Mouse (Mus musculus) limb, embryonic 11.5 days (tissue): Measurements from ENCODE around the gene Aspm. TPM values are rescaled to one million over a fixed set of nuclear protein-coding genes. Genes with fewer than 3 reads are reported as not detected.
"Not testable (repeated sequence)": the region's sequence is repeated elsewhere in the genome, so short reads cannot be mapped to it uniquely, and the experiment has no call there.

Experiments
- ATAC-seq: fragments of 200-750 bp; cut with Nextera tagmentation; 2 replicates; pipeline ENCODE4 v1.8.0; 2017; ENCODE audit warnings: low read depth; ENCODE audit not compliant: insufficient number of reproducible peaks, low FRiP score, low TSS enrichment
- DNase-seq: peaks from one replicate; pipeline ENCODE4 v3.0.0-alpha.2; 2015; ENCODE audit warnings: low spot score
- H3K27ac ChIP-seq: fragments of 300-500 bp; sonication (generic); replicated peaks from 2 replicates; pipeline ENCODE4 v1.5.1; 2014; ENCODE audit warnings: low read depth, mild to moderate bottlenecking, low read length
- H3K27me3 ChIP-seq: fragments of 300-500 bp; sonication (generic); 2 replicates; pipeline ENCODE4 v1.6.1; 2014; ENCODE audit warnings: mild to moderate bottlenecking, low read length, mixed read lengths; ENCODE audit not compliant: control insufficient read depth, insufficient read depth
- H3K36me3 ChIP-seq: fragments of 300-500 bp; sonication (generic); 2 replicates; pipeline ENCODE4 v1.6.1; 2014; ENCODE audit warnings: mild to moderate bottlenecking, low read length, moderate library complexity, mixed read lengths; ENCODE audit not compliant: control insufficient read depth, insufficient read depth
- H3K4me1 ChIP-seq: fragments of 300-500 bp; sonication (generic); 2 replicates; pipeline ENCODE4 v1.6.1; 2014; ENCODE audit warnings: low read length, mixed read lengths; ENCODE audit not compliant: control insufficient read depth, insufficient read depth
- H3K4me2 ChIP-seq: fragments of 300-500 bp; sonication (generic); 2 replicates; pipeline ENCODE4 v1.6.1; 2014; ENCODE audit warnings: low read depth, mild to moderate bottlenecking, moderate library complexity; ENCODE audit not compliant: severe bottlenecking
- H3K4me3 ChIP-seq: fragments of 300-500 bp; sonication (generic); 2 replicates; pipeline ENCODE4 v1.5.1; 2014; ENCODE audit warnings: low read depth, low read length
- H3K9ac ChIP-seq: fragments of 300-500 bp; sonication (generic); 2 replicates; pipeline ENCODE4 v1.6.1; 2014; ENCODE audit warnings: mild to moderate bottlenecking, low read length
- H3K9me3 ChIP-seq: fragments of 300-500 bp; sonication (generic); 2 replicates; pipeline ENCODE4 v1.6.1; 2016; ENCODE audit warnings: low read length; ENCODE audit not compliant: control insufficient read depth
- WGBS: fragments of 180-500 bp; shearing (Covaris S2); extraction: QIAGEN DNeasy Blood & Tissue Kit; methylation state at CpG from one replicate; pipeline ENCODE4 v1.1.7; 2014; 5-methylcytosine and 5-hydroxymethylcytosine counted together
- polyA plus RNA-seq: library from polyadenylated mRNA; unstranded; fragments of >200 nt; fragmentation: Nextera tagmentation; extraction: Ambion mirVana; gene quantifications from 2 replicates; pipeline ENCODE4 v1.2.1, GENCODE M21; 2014

The Aspm gene
- polyA plus RNA-seq, 1 experiment from 2014 or later = 26.8 TPM

- no peak for DNase-seq
- Histone ChIP-seq H3K4me3 (peak overlapping the region; percentile 84), H3K4me2 (peak overlapping the region; percentile 55), H3K36me3 (peaks cover under 1% of the 10 kb centered on the region; the same call in 1 of the 2 replicates), H3K9ac (no peak overlapping the region), H3K27ac (no peak overlapping the region), H3K27me3 (no peaks in the 10 kb centered on the region), H3K4me1 (peaks cover 22% of the 10 kb centered on the region), H3K9me3 (no peaks in the 10 kb centered on the region)
- 68% methylated on average over 10 of the region's 10 CpGs for WGBS
- no peak for ATAC-seq
Measured at GRCm38 (mm10) chr1:139423931-139424330, 30.6 kb upstream of the Aspm start.

GRCm38 (mm10) chr1:139425006-139425405 lies 29.6 kb upstream of the Aspm start:
- peaks cover 22% of the 10 kb centered on the region for H3K4me1 ChIP-seq
- ATAC-seq = no peak
- peak overlapping the region; percentile 7; the same call in 1 of the 2 replicates for H3K9ac ChIP-seq
- H3K27ac ChIP-seq = no peak overlapping the region
- peak overlapping the region; percentile 8; the same call in 1 of the 2 replicates for H3K4me3 ChIP-seq
- H3K36me3 ChIP-seq = peaks cover 4% of the 10 kb centered on the region; the same call in 1 of the 2 replicates
- H3K4me2 ChIP-seq = peak overlapping the region; percentile 43
- 57% methylated on average over 3 of the region's 3 CpGs for WGBS
- H3K9me3 ChIP-seq = no peaks in the 10 kb centered on the region
- no peak for DNase-seq
- H3K27me3 ChIP-seq = no peaks in the 10 kb centered on the region

GRCm38 (mm10) chr1:139438373-139438772 lies 16.2 kb upstream of the Aspm start:
- Histone ChIP-seq H3K36me3 (peaks cover 11% of the 10 kb centered on the region), H3K4me2 (no peak overlapping the region), H3K9ac (no peak overlapping the region), H3K4me1 (no peaks in the 10 kb centered on the region), H3K27me3 (no peaks in the 10 kb centered on the region), H3K4me3 (no peak overlapping the region), H3K27ac (no peak overlapping the region), H3K9me3 (no peaks in the 10 kb centered on the region)
- ATAC-seq = peak; percentile 51; the same call in 1 of the 2 replicates
- peak; percentile 58 for DNase-seq

- H3K4me2 ChIP-seq, H3K9me3 ChIP-seq, DNase-seq, H3K4me1 ChIP-seq, ATAC-seq, H3K36me3 ChIP-seq, H3K4me3 ChIP-seq, H3K27me3 ChIP-seq, H3K27ac ChIP-seq, H3K9ac ChIP-seq: not testable (repeated sequence)
- 93% methylated on average over 9 of the region's 9 CpGs for WGBS
Measured at GRCm38 (mm10) chr1:139443103-139443502, 11.5 kb upstream of the Aspm start.

- peak overlapping the region; percentile 89 for H3K9ac ChIP-seq
- peak; percentile 54 for ATAC-seq
- H3K27me3 ChIP-seq = no peaks in the 10 kb centered on the region
- H3K4me3 ChIP-seq = peak overlapping the region; percentile 96
- H3K4me1 ChIP-seq = peaks cover 7% of the 10 kb centered on the region; the same call in 1 of the 2 replicates
- peak overlapping the region; percentile 56; the same call in 1 of the 2 replicates for H3K27ac ChIP-seq
- no peaks in the 10 kb centered on the region for H3K9me3 ChIP-seq
- 4% methylated on average over 17 of the region's 17 CpGs for WGBS
- no peaks in the 10 kb centered on the region for H3K36me3 ChIP-seq
- DNase-seq = no peak
- peak overlapping the region; percentile 76 for H3K4me2 ChIP-seq
Measured at GRCm38 (mm10) chr1:139455226-139455869, 776 bp downstream of the Aspm start.

- H3K36me3 ChIP-seq = peaks cover 6% of the 10 kb centered on the region; the same call in 1 of the 2 replicates
Measured at GRCm38 (mm10) chr1:139460807-139461206, 6.2 kb downstream of the Aspm start.

GRCm38 (mm10) chr1:139465936-139466335 lies 11.4 kb downstream of the Aspm start:
- Histone ChIP-seq H3K36me3 (peaks cover 12% of the 10 kb centered on the region), H3K9me3 (no peaks in the 10 kb centered on the region), H3K4me2 (no peak overlapping the region), H3K4me3 (no peak overlapping the region), H3K9ac (no peak overlapping the region), H3K27me3 (no peaks in the 10 kb centered on the region), H3K27ac (no peak overlapping the region), H3K4me1 (no peaks in the 10 kb centered on the region)
- WGBS = 93% methylated on average over 11 of the region's 11 CpGs
- no peak for ATAC-seq
- DNase-seq = no peak

More at GRCm38 (mm10) chr1:139460807-139461206, 6.2 kb downstream of the Aspm start:
- Histone ChIP-seq H3K27me3 (no peaks in the 10 kb centered on the region), H3K4me2 (no peak overlapping the region), H3K9ac (no peak overlapping the region), H3K4me3 (no peak overlapping the region), H3K9me3 (no peaks in the 10 kb centered on the region), H3K4me1 (peaks cover 7% of the 10 kb centered on the region; the same call in 1 of the 2 replicates), H3K27ac (no peak overlapping the region)
- ATAC-seq = no peak
- no peak for DNase-seq
- WGBS = 82% methylated on average over 5 of the region's 5 CpGs

- Histone ChIP-seq H3K4me3 (no peak overlapping the region), H3K27ac (no peak overlapping the region), H3K4me2 (no peak overlapping the region), H3K27me3 (no peaks in the 10 kb centered on the region), H3K9me3 (no peaks in the 10 kb centered on the region), H3K36me3 (peaks cover 25% of the 10 kb centered on the region), H3K9ac (no peak overlapping the region), H3K4me1 (no peaks in the 10 kb centered on the region)
- DNase-seq (no peak), ATAC-seq (no peak)
- 93% methylated on average over 11 of the region's 11 CpGs for WGBS
Measured at GRCm38 (mm10) chr1:139478898-139479297, 24.3 kb downstream of the Aspm start.
